Mouse (Mus musculus): Measurements from ENCODE around the gene Gm3776.
"Not testable (repeated sequence)": the region's sequence is repeated elsewhere in the genome, so short reads cannot be mapped to it uniquely, and the experiment has no call there.

Gene Gm3776

DNA sequence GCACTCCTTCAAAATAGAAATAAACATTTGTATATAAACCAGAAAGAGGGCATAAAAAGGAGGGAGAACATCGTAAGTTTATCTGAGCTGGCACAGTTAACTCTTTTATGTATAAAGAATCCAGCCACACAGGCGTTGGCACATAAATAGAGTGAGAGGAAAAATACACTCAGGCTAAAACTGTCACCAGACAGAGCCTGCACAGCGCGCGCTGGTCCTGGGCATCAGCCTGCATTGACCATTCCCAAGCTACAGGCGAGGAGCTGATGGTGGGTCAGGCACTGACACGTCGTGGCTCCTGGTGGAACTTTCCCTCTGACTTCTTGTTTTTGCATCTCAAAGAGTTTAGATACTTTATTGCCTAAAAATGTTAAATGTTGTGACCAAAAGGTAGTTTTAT, 35.5 kb downstream of the Gm3776 start:
- not testable (repeated sequence) for DNase-seq (ENCODE audit: low spot score in 2 of 2)

DNA sequence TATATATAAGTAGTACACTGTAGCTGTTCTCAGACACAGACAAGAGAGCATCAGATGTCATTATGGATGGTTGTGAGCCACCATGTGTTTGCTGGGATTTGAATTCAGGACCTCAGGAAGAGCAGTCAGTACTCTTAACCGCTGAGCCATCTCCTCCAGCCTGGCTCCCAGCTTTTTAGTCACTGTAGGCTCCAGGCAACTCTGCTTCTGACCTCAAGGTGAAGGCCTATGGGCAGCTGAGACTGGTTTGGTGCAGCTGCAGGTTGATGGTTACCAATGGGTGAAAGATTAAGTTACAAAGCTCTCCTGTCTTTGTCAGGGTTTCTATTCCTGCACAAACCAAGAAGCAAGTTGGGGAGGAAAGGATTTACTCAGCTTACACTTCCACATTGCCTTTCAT, 36.8 kb downstream of the Gm3776 start:
- not testable (repeated sequence) for DNase-seq (ENCODE audit: low spot score in 2 of 2)

DNA sequence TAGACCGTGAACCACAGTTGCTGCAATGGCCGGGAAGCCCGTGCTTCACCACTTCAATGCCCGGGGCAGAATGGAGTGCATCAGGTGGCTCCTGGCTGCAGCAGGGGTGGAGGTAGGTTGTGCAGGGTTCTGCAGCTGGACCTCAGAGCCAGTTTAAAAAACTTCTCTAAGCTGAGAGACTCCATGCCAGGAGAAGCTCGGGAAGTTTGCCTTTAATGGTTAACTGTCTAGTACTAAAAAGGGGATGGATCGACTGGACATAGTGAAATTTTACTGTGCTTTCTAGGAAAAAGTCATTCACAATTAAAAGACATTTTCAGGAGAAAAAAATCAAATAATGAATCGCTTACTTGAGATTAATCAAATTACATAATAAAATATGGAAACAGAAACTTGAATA, 37.9 kb downstream of the Gm3776 start:
- not testable (repeated sequence) for DNase-seq (ENCODE audit: low spot score in 2 of 2)

DNA sequence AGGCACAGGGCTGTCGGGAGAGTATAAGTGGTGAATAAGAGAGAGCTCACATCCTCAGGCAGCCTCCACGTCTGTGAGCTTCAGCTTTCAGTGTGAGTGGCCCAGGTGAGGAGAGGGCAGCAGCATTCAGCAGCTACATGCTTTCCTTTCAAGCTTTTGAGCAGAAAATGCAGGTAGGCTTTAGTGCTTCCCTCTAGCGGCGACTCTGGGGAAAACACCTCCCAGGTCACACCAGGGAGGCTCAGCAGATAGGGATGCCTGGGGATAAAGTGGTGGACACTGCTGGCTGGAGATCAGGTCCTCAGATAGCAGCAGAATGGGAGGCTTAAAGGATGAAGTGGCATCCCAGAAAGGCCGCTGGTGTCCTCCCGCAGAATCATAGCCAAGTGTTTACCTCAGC, 39.2 kb downstream of the Gm3776 start:
- not testable (repeated sequence) for DNase-seq (ENCODE audit: low spot score in 2 of 2)

DNA sequence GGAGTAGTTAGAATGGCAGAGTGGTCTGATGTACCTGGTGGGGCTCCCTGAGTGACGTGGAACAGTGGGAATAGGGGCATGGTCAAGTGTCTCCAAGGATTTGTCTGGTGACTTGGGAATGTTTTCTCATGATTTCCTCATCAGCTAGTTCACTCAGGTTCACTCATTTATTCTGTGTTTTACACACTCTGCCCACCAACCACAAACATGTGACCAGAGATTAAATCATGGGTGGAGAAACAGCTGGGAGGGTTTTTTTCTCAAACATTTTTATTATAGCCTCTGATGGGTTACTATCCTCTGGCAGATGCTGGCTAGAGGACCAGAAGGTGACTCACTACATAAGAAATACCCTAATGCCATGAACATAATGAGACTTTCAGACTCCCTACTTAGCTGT, 41.3 kb downstream of the Gm3776 start:
- no peak for DNase-seq (ENCODE audit: low spot score in 2 of 2)

DNA sequence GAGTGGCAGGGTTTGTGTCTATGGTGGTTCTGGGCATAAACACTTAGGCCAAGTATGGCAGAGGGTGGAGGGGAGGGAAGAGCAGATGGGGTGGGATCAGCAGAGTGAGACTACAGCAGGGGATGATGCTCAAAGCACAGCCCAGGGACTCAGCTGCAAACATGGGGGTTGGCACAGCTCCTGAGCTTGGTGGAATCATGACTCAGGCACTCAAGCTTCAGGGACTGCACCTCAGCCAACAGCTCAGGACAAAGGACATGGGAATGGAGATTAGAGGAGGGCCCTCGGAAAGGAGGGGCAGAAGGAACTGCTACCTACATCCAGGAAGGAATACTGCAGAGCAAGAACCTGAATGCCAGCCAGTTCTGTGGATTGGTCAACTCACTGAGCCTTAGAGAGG, 42.2 kb downstream of the Gm3776 start:
- not testable (repeated sequence) for DNase-seq (ENCODE audit: low spot score in 2 of 2)

DNA sequence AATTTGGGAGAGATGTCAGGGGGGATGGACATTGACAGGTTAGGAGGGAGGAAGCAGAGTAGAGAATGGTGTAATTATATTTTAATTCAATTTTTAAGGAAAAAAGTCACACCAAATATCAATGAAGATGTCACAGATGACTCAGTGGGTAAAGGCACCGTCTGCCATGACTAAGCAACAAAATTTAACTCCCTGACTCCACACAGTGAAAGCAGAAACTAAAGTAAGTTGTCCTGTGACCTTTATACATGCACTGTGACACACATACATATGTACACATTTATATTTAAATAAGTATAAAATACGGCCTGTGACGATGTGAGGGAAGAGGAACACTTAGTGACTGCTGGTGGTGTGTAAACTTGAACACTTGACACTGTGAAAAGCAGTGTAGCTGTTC, 51.2 kb downstream of the Gm3776 start:
- DNase-seq (ENCODE audit: low spot score in 2 of 2): not testable (repeated sequence)

DNA sequence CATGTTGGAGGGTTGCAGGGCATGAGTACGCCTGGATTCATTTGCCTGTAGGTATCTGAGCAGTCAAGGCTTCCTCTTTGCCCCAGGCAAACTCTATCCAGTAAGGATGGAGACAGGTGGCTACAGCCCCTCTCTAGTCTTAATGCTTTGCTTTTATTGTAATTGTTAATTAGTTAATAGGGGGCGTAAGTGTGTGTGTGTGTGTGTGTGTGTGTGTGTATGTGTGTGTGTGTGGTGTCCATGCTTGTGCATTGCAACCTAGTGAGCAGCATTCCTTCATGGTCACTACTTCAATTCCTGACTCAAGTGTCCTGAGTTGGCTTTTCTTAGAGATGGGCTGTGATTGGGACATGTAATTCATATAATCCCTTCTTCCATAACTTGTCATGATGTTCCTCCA, 57.8 kb downstream of the Gm3776 start, which contains the start of gene Omt2a:
TSS of gene Omt2a (minus strand) at position 101 of the 400 bp plus-strand sequence.
- DNase-seq (ENCODE audit: low spot score in 2 of 2): no peak
